Mouse (Mus musculus) cerebellum, adult 11 months (tissue): ENCODE measurements around the gene Shc1.
"Not testable (repeated sequence)": the region's sequence is repeated elsewhere in the genome, so short reads cannot be mapped to it uniquely, and the experiment has no call there.

ENCODE experiments used
- DNase-seq: peaks from one replicate; pipeline ENCODE4 v3.0.0; 2022

Shc1 gene

DNA sequence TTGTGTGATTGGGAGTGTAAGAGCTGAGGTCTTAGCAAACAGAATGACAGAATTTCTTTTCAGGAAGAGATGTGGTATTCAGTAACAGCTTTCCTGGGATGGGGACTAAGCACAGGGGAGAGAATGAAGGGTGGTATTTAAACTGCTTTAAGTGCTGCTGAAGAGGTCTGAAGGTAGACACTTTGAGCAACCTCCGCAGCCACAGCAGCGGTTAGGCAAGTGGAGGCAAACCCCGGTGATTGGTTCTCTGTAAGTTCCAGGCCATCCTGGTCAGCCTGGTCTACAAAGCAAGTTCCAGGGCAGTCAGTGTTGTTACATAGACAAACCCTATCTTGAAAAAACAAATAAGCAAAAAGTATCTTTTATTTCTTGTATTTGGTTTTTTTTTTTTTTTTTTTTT lies 1.7 kb downstream of the Shc1 start:
- no peak for DNase-seq

DNA sequence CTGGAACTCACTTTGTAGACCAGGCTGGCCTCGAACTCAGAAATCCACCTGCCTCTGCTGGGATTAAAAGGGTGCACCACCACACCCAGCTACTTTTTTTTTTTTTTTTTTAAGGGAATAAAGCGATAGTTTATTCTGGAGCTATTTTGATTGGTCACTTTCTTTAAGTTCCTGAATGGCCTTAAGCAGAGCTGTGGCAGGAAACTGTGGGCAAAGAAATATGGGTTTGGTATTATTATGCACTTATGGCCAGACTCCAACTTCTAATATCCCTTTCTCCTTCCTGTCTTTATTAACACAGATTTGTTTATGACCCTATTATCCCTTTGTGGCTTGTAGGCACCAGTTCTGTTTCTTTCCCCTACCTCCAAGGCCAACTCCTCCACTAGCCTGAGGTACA lies 2.2 kb downstream of the Shc1 start:
- DNase-seq, result no peak

- DNase-seq, result peak; percentile 35
Observed at GRCm38 (mm10) chr3:89421002-89421774, 2.9 kb downstream of the Shc1 start.

- no peak for DNase-seq
Observed at GRCm38 (mm10) chr3:89421810-89422473, 3.7 kb downstream of the Shc1 start.

DNA sequence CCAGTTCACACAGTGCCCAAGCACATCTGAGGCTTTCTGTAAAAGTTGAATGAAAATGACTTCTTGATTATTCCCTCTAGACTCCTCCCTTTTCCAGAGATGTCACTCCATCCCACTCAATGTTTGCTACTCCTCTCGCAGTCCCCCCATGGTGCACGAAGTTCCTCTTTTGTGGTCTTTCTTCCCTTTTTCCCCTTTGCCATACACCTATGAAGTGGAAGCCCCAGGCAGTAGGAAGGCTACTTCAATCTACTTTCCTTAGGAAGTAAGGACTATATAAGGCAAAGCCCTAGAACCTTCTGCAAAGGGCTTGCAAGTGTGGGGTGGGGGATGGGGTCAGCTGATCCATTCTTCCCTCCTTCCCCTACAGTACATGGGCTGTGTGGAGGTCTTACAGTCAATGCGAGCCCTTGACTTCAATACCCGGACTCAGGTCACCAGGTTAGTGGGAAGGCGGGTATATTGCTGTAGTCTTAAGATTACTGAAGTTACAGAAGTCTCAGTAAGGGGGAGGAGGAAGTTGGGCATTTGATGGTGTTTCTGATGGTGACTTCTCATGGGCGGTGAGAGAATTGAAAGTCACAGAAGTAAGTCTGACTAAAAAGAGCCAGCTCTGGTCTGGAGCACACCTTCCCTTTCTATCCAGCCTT lies 4.4 kb downstream of the Shc1 start:
- DNase-seq, result no peak

DNA sequence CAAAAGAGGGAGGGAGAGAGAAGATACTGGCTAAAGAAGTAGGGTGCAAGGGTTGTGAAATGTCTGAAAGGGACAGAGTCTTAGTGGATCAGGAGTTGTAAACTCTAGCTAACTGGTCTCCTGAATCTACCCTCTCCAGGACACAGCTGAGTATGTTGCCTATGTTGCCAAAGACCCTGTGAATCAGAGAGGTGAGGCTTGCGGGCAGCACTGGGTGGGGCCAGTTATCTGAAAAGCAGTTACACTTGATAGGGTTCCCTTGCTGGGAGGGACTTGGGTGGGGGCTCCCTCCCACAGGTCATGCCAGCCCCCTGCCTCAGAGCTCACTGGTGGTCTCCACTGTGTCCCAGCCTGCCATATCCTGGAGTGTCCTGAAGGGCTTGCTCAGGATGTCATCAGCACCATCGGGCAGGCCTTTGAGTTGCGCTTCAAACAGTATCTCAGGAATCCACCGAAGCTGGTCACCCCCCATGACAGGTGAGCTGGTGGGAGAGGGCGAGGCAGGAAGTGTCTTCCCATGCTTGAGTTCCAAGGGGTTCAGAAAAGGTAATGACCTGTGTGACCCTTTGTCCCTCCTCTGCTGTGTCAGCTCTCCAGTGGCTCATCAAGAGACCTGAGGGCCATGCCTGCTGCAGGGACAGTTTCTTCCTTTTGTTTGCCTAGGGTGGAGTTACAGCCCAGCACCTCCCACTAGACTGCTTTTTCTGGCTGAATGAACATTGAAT lies 6.3 kb downstream of the Shc1 start:
- DNase-seq, result no peak

GRCm38 (mm10) chr3:89425141-89425525 lies 6.9 kb downstream of the Shc1 start:
- no peak for DNase-seq

- DNase-seq, result no peak
Observed at GRCm38 (mm10) chr3:89425876-89426275, 7.6 kb downstream of the Shc1 start.

GRCm38 (mm10) chr3:89429021-89429420 lies 10.8 kb downstream of the Shc1 start:
- DNase-seq, result not testable (repeated sequence)

- peak; percentile 91 for DNase-seq
Observed at GRCm38 (mm10) chr3:89430171-89431159, 12.2 kb downstream of the Shc1 start, which contains the start of gene Pygo2. Pygo2 (plus strand) TSS chr3:89430214.

DNA sequence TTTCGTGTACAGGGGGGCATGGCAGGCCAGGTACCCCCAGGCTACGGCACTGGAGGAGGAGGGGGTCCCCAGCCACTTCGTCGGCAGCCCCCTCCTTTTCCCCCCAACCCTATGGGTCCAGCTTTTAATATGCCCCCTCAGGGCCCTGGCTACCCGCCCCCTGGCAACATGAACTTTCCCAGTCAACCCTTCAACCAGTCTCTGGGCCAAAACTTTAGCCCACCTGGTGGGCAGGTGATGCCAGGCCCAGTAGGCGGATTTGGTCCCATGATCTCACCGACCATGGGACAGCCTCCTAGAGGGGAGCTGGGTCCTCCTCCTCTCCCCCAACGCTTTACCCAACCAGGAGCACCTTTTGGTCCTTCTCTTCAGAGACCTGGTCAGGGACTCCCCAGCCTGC lies 14.4 kb downstream of the Shc1 start:
- no peak for DNase-seq

DNA sequence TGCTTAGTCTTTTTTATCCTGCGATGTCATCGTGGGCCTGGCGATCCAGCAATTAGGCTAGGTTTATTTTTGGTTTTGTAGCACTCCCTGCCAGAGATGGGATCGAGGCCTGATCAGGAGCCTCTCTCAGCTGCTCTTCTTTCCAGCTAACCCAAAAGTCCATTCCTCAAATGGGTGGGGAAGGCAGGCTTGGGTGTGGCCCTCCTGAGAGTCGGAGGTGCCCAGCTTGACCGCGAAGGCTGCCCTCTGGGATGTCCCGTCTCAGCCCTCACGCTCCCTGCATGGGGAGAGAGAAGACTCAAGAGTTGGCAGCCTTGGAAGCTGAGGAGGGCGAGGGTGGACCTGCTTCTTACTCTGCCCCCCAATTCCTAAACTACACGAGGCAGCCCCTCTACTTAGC lies 16.3 kb downstream of the Shc1 start:
- no peak for DNase-seq

DNA sequence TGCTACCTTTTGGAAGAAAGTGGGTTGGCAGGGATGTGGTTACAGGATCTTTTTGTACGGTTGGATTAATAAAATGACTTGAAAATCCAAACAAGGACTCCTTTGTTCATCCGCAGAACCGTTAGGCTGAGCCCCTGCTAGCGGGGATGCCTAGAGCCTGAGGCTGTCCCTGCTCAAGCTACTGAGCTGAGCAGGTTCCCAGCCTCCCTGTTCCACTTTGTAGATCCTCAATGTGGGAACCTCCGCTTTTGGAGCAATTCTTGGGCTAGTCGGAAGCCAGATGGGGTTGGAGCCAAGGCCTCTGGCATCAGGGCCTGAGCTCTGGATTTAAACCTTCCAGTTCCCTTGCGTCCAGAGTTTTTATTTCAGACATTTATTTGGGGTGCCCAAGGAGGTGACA lies 16.8 kb downstream of the Shc1 start:
- DNase-seq, result no peak

- no peak for DNase-seq
Observed at GRCm38 (mm10) chr3:89436176-89437113, 18.2 kb downstream of the Shc1 start, which contains the start of gene Pbxip1. Pbxip1 (plus strand) TSS chr3:89436706.

DNA sequence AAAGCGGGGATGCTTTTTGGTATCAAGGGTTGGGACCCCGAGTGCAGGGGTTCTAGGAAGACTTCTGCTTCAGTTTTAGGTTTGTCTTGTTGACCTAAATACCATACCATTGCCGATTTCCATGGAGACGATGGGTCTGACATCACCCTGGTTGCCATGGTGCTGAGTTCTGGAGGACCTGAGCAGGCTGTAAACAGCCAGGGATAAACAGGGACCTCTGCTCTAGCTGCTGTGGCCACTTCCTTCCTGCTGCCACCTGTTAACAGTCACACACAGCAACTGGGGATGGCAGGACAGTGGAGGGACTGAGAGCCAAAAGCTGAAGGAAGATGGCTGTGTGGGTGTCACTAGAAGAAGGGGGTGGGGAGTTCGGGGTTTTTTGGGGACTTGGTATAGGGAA lies 19.0 kb downstream of the Shc1 start:
- DNase-seq, result no peak

DNA sequence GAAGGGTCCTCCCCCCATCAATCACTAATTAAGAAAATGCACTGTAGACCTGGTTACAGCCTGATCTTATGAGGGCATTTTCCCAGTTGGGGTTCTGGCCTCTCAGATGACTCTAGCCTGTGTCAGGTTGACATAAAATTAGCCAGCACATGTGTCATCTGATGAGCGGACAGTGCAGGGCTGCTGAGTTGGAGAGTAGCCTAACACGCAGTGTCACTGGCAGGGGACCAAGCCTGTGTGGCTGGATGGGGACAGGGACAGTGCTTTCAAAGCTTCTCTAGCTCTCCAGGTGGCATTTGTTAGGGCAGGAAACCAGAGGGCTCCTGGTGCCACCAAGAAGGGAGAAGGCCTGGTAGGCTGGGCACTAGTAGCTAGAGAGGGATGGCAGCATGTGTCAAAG lies 22.4 kb downstream of the Shc1 start:
- DNase-seq, result no peak

DNA sequence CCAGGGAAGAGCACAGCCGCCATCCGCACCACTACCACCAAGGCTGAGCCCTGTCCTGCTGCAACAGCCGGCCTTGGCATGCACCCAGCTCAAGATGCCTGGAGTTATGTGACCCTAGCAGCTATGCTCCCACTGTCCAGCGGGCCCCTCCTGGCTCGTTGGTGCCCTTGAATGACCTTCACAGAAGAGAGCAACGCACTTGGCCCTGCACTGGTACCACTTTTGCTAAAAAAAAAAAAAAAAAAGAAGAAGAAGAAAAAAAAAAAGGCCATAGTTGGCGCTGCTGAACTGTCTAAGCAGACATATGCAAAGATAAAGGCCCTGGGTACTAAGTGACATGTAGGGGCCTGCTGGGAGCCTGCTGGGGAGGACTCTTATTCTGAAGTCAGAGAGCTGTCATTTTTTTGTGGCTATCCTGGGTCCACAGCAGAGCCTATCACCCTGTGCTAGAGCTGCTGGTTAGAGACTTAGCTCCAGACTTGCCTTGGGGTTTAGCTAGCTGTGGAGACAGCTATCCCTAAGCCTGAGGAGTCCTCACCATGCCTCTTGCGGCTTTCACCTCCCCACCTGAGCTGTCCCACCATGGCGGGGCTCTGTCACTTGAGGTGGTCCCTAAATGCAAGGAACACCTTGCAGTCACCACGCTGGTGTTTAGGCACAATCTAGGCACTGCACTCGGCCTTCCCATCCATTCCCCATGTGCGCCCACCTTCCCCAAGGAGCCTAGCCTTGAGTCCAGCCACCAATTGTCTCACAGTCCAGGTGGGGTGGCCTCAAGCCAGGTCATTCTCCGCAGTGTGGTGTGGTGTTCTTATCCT lies 30.7 kb downstream of the Shc1 start:
- DNase-seq, result no peak

DNA sequence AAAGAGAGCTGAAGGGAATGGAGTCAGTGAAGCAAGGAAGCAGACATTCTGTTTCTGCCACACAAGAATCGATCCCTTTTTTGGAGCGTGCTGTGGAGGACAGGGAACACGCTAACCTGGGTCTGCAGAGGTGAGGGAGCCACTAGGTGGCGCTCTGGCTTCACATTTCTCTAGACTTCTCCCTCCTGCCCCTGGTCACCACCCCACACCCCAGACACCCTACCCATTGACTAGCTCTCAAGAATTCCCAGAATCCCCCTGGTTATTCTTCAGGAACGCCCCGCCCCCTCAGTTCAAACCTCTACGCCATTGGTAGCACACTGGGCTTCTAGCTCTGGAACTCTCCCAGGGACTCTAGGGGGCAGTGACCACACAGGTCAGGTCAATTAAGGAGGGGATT lies 31.3 kb downstream of the Shc1 start:
- peak; percentile 66 for DNase-seq

DNA sequence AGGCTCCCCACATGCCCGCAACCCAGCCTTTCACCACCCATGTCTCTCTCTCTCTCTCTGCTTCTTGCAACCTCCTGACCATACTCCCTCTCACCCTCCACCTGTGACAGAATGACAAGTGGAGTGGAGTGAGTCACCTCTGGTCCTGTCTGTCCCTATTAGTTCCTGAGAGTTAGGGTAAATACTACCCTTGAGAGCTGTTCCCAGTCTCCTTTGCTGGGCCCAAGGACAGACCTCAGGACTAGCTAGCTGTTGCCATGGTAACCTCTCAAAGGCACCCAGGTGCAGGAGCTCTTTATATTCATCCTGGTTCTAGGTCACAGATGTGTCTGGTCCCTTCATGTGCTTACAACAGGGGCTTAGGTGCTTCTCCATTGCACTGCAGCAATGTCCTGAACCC lies 33.7 kb downstream of the Shc1 start:
- no peak for DNase-seq
